Mouse (Mus musculus): Measurements from ENCODE around the gene Clec16a.
A peak's percentile ranks its signal among the peaks of the same experiment; 100 is the strongest.

The Clec16a gene

DNA sequence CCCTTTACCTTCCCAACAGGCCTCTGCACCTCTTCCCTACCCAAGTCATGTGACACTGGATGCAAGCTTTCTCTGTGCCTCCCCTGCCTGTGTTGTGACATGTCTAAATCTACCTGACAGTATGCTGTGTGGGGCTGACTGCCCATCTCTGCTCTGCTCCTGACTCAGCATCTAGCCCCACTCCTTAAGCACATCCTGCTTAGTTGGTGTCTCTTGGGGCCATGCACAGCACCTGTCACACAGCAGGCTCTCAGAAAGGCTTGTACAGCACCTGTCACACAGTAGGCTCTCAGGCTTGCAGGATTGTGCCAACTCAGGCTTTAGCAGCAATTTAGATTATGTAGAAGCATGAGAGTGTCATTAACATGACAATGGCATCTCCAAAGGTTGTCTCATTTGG, 106.7 kb downstream of the Clec16a start:
- DNase-seq: no peak

DNA sequence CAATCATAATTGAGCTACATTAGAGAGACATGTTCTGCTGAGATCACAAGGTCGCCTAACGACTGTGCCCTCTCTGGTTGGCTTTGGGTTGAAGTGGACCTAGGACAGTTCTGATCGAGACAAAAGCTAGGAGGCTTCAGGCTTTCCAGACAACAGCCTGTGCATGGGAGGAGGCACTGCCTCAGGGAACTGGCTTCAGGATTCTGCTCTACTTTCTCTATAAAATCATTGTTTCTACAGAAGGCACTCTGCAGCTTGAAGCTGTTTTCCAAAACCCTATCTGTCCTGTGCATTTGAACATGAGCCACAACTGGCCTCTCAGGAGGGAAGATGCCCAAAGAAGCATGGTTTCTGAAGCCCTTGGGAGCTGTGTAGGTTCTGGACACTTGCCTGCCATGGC, 107.8 kb downstream of the Clec16a start:
- no peak for DNase-seq

DNA sequence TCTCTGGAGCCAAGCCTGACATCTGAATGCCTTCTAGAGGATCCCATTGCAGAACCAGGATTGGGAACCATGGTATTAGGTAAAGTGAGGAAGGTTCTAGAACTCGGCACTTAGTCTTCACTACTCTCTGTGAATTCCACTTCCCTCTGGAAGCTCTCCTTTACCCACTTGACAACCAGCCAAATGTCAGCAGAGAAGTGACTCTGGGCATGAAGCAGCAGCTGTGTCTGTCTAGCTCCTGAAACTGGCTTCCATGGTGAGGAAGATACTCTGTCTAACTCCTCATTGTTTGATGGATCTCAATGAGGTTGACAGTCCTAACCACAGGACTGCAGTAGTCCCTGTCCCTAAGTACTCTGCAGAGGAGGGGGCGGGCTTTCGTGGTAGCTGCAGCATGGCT, 110.1 kb downstream of the Clec16a start:
- no peak for DNase-seq

DNA sequence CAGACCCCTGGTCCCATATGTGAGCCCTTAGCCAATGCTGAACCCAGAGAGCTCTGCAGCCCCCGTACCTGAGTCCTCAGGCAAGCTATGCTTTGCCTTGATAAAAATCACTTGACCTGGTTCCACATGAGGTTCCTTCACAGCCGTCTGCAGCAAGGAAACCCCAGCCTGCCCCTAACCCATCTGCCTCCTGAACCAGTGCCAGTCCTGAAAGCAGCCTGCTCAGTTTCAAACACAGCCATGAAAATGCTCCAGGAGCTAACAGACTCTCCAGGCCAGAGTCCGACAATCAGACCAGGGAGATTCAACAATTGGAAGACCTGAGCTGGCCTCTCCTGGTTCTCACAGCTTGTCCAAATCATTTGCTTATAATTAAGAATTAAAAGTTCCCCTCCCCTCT, 110.8 kb downstream of the Clec16a start:
- DNase-seq: no peak

DNA sequence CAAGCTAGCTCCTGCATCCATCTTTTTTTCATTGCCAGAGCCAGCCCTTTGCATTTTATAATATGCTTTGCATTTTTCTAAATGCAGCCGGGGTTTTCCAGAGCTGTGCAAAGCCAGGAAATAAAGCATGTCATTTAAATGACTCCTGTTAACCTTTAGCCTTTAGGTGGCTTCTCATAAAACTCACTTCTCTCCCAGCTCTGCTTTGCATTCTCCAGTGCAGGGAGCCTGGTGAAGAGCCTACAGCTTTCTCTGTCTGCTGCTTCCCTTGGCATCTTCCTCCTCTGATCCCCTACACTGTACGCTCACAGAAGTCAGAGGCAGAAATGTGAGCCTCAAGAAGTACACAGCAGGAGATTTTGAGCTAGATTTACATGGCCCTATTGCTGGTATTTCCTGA, 111.3 kb downstream of the Clec16a start:
- DNase-seq: no peak

DNA sequence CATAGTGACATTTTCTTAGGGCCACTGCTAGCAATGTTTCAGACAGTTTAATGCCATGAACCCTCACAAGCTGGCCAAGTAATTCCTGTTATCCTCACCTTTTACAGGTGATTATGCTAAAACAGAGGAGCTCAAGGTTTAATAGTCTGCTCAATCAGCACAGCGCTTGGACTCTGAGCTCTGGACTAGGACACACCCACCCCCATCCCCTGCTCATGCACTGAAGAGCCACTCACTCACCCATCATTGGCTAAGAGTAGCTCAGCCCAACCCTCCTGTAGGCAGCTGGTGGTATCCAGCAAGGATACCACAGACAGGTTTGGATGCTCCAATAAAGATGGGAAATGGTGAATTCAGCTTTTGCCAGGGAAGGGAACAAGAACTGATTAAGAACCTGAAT, 111.8 kb downstream of the Clec16a start:
- DNase-seq: no peak

DNA sequence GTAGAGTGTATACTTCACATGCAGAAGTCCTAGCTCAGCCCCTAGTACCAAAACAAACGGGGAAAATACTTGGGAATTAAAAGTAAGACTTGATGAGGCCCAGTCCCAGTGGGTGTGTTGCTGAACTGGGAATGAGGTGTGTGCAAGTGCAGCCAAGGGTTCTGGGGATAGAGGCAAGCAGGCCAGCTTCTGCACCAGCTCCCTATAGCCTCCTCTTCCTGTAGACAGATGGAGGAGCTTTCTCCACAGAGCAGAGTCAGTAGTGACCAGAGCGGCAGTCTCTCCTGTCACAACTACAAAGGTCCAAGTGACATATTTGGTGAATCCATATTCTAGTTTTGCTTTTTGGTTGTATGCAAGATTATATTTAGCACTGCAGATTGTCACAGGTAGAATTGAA, 114.1 kb downstream of the Clec16a start:
- DNase-seq: no peak

DNA sequence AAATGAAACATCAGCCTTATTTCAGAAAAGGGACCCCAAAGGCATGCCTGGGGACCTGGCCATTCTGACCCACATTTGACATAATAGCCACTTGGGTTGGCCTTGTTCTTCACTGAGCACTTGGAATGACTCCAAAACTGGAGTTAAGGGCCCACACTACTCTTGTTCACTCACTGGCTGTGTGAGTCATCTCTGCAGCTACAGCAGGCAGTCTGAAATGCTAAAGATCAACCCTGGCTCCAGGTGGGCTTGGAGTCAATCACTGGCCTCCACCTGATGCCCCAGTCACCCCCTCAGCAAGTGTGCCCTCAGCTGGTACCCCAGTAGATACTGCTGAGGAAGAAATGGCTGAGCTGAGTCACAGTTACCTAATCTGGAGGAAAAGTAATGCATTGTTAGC, 115.4 kb downstream of the Clec16a start:
- DNase-seq: no peak

DNA sequence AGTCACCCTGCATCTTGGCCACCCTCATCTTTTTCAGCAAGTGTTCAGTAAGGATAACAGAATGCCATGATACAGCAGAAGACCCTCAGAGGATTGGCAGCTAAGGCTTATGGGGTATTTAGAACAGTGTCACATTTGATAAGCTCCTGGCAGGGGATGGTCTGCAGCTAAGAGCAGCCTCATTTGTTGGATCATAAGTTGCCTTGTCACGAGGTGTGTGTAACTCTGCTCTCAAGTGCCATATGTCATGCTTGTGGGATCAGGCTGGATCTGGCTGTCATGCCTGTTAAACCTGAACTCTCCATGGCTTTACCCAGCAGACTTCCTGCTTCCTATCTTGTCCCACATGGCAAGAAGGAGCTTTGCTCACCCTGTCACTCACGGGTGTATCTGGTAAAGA, 116.2 kb downstream of the Clec16a start:
- no peak for DNase-seq

DNA sequence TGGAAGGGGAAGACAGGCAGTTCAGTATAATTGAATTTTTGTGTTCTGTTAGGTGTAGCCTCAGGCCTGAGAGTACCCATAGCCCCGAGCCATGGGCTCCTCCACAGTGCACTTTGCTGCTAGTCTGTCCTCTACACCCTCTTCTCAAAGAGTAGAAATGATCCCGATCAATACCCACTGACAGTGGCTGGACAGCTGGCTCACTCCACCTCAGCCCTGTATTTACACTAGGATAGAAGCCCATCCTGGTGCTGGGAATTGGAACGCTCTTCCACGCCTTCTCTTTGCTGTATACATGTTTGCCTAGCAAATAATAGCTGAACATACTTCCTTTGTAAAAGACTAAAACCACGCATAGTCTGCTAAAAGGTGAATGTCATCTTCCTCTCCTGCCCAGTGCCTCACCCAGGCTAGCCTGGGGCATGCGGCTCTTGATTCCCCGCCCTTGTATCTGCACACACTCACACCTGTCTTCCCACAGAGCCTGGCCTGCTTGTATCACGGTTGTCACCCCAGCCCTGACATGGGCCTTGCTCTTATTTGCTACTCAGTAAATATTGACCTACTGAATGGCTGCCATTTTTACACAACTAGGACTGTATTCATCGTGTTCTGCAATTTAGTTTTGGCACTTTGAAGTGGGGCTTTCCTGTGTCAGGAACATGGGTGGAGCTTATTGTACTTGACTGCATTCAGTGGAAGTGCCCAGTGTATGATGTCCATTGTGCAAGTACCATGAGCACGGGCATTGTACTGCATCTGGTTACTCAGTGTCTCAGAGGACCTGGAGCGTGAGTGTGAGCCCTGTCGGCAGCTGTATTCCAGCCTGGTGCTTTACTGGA, 119.0 kb downstream of the Clec16a start:
- DNase-seq: no peak

DNA sequence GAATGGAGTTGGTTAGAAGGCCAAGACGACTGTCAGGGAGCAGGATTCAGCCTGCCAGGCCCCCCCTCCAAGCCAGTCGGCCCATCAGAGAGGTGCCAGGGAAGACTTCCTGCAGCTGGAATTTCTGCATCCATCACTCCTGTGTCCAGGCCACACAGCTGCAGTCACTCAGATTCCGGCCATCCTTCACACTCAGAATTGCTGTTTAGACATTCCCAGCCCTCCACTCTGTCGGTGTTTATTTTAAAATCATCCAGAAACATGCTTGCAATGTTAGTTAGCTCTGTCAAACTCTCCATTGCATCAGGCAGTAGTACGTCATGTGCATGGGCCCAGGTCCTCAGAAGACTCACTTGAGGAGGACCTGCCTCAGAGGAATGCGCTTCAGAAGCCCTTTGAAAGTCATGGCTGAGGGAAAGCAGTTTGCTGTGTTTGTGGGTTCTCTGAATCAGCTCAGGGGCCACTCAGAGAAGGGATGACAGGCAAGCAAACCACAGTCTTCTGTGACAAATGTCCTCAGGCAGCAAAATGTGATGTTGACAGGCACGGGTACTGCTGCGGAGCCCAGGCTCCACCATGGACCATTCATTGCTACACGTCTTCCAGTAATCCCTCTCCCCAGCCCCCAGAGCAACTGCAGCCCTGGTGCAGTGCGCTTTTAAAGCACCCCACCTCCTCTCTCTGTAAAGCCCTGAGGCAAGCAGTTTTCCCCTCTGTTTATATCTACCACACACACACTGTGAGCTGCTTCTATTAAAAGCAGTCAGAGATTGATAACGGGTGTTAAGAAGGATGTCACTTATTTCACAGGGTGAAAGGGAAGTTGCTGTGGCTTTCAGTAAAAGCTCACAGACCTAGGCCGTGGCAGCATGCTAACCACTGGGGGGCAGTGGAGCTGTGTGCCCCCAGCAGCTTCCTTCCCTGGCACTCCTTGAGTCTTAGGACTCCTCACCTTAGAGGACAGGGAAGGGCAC, 120.1 kb downstream of the Clec16a start:
- DNase-seq: peak; percentile 64

DNA sequence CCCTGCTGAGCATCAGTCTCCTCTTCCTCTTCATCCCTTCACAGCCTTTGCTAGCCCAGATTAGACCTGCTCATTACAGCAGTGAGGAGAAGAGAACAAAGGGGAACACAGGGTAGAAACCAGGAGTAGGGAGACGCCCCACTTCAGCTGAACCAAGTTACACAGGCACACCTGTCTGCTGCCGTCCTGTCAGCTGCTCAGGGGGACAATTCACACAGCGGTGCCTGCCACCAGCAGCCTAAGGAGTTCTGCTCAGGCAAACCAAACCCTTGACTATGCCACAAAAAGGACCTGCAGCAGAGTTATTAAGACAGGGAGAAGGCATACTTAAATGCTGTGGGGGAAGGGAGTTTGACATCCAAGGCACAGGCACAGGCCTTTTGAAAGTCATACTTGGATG, 121.6 kb downstream of the Clec16a start:
- no peak for DNase-seq

DNA sequence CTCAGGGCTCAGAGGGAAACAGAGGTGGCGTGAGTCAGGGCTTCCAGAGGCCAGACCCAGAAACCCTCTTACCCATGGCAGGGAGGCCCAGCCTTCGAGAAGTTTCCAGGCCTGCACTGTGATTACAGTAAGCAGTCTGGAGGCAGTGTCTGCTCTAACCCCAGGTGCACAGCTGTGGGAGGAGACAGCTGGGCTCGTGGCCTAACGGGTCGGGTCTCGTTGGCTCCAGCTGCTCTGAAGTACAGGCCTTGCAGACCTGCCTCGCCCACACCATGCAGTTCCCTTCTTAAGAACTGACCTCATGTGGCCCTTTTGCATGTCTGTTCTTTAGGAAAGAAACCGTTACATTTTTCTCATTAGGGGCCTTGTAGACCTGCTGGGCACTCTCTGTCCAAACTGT, 123.3 kb downstream of the Clec16a start:
- DNase-seq: peak; percentile 32

DNA sequence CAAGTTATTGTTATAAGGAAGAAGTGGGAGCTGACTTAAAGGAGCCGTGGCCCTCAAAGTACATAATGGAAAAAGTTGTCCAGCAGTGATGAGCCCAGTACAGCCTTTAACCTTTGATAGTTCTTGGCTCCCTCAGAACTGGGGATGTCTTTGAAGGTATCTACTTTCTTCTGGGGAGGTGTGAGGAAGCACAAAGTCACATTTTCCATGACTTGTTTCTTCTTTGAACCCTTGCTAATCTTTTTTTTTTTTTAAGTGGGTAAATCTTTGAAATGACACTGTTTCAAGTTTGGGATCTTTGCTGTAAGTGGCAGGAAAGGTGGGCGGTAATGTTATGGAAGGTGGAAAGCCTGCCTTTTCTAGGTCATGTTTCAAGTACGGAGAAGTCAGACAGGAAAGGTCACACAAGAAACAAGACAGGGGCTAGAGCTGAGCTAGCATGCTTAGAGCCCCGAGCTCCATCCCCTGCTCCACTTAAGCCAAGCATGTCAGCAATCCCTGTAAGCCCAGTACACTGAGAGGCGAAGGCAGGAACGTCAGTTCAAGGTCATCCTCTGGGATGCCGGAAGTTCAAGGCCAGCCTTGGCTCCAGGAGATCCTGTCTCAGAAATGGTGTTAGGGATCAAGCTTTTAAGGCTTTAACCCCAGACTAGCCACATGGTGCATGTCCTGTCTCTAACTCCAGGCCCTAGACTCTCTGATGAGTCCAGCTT, 124.0 kb downstream of the Clec16a start:
- no peak for DNase-seq

DNA sequence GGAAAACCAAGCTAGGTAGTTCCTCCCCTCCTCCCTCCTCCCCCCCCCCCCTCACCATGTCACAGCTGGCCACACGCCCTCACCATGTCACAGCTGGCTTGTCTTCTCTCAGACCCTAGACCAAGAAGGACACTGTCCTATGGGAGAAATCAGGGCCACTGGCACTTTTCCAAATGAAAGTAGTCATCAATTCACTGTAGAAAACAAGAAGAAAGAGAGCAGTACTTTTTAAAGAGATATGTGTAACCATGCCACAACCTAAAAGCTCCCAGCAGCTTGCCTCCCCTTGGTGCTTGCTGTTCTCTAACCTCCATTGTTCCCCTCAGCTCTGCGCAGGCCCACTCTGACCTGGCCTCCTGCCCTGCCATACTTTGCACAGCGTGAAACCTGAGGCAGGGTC, 124.8 kb downstream of the Clec16a start:
- DNase-seq: no peak

DNA sequence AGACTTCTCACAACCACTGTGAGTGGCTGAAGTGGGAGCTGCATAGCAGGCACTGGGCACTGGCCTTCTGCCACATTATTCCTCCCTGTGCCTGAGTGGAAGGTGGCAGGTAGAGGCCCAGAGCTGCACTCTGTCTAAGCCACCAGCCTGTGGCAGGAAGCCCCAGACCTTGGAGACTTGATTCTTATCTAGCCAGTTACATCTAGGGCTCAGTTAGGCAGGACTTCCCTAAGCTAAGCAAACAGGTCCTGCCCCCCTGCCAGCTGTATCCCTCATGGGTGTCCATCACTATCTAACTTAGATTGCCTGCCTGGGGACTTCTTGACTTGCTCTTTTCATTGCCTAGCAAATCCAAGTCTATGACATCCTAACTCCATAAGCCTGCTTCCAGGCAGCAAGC, 127.4 kb downstream of the Clec16a start:
- DNase-seq: no peak

DNA sequence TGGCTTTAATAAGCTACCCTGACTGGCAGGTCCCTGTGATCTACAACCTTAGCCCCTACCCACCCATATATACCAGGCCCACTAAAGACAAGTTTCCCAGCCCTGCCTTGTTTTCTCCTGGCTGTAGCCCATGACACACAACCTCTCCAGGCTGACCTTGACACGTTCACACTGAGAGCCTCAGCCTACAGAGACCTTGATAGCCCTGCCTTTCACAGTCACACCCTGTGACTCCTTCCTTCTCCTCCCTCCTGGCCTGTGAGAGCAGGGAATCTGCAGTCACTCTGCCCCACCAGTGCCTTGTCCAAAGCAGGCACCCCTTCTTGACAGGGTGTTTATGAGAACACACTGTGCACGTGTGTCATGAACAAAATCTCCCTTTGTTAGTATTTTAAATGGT, 128.9 kb downstream of the Clec16a start:
- no peak for DNase-seq

DNA sequence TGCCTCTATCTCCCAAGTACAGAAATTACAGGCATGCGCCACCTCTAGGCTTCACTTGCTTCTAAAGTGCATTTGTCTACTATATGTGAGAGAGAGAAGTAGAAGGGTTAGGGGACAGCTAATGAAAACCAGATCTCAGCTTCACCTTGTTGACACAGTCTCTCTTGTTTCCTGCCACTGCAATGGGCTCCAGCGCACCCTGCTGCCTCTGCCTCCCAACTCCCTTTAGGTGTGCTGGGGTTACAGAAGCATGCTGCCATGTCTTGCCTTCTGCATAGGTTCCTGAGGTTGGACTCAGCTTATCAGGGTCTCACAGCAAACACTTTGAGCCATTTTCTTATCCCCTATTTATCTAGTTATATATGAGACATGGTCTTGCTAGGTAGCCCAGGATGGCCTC, 129.8 kb downstream of the Clec16a start:
- DNase-seq: no peak

DNA sequence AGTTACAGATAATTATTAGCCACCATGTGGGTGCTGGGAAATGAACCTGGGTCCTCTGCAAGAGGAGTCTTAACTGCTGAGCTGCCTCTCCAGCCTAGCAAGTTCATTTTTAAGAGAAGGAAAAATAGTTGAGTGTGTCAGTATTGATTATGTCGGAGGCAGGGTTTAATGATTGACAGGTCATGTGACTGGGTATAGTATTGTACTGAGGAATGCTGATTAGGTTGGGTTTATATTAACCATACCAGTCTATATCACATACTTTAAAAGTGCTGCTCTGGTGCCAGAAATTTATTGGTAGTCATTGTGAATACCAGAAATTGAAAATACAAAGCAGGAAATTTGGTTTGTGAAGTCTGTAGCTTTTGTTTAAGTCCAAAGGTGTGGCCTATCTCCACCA, 130.5 kb downstream of the Clec16a start:
- DNase-seq: no peak

DNA sequence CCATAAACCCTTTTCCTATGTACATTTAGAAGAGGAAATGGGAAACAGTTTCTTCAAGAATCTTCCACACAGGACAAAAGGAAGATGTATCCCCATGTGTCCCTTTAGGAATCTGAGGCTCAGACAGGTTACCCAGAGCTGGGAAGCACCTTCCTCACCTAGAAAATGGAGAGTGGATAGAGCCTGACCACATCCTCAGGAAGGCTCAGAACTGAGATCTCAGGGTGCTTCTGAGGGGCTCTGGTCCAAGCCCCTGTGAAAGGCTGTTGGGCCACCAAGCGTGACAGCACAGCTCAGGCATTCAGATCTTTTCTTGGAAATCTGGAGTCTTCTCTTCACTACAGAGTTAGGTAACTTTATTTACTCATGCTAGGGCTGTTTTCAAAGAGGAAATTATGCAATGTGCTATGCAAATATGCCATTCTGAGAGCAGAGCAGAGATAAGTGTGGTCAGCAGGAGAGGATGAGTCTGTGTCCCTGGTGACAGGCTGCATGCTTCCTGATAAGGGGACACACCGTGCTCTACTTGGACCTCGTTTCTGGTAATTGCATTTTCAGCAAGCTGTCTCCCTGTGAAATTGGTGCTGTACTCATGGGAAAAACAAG, 131.4 kb downstream of the Clec16a start:
- DNase-seq: no peak

DNA sequence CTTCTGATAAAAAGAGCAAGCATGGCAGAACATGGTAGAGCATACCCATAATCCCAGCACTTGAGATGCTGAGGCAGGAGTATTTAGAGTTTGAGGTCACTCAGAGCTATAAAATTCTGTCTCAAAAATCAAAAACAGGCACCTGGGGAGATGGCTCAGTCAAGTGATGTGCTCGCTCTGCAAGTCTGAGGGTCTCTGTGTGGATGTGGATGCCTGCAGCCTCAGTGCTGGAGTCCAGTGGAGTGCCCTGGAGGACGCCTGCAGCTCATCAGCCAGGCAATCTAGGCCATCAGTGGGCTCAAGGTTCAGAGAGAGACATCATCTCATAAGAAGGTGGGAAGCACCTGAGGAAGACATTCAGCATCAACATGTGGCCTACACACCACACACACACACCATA, 137.4 kb downstream of the Clec16a start:
- DNase-seq: no peak

DNA sequence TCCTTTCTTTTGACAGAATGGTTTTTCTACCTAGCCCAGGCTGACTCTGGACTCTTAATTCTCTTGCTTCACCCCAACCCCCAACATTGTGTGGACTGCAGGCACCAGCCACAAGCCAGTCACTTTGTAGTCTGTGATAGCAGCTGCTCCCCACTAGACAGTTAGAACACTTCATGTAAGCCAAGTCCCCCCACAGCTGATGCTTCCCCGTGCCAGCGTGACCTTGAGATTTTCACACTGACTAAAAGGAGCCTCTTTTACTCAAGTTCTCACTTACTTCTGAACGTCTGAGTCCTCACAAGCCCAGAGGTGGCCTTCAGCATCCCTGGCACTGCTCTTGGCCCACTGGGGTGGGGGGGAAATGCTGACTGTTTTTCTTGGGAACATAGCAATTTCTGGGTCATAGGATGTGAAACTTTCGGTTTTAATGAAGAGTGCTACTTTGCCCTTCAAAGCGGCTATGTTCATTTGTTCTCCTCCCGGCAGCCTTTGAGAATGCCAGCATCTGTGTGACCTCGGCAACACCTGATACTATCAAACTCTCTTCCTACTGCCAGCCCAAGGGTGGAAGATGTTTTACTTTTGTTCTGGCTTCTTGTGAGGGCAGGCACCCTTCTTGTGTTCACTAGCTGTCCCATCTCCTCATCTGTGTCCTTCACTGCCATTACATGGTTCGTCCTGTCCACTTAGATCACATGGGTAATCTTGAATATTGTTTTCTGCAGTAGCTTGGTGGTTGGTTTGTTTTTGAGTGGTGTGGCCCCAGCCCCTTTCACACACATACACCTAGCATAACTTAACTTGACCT, 138.3 kb downstream of the Clec16a start:
- no peak for DNase-seq

Measured in embryo, embryonic 11 days (tissue).